Mouse (Mus musculus) CH12.LX (cell line): Measurements from ENCODE around the gene Znfx1.

Experiments
- CHD2 ChIP-seq: IDR thresholded peaks from 2 replicates; pipeline ENCODE4 v1.6.1; 2011; ENCODE audit warnings: low read length, improper control_type of control experiment
- CTCF ChIP-seq, 2 experiments: IDR thresholded peaks in 1 of 2; conservative IDR thresholded peaks in 1 of 2; 2 replicates each; pipeline ENCODE4 v1.5.1; 2011 to 2012; ENCODE audit warnings: low read depth in 2 of 2, low read length in 2 of 2, improper control_type of control experiment in 1 of 2, inconsistent platforms in 1 of 2, mild to moderate bottlenecking in 1 of 2, moderate library complexity in 1 of 2
- MAX ChIP-seq: IDR thresholded peaks from 2 replicates; pipeline ENCODE4 v1.6.1; 2011; ENCODE audit warnings: low read length, improper control_type of control experiment
- TCF12 ChIP-seq: IDR thresholded peaks from 2 replicates; pipeline ENCODE4 v1.6.1; 2014; ENCODE audit warnings: low read depth, mild to moderate bottlenecking, inconsistent platforms, low read length, improper control_type of control experiment
- UBTF ChIP-seq: IDR thresholded peaks from 2 replicates; pipeline ENCODE4 v1.6.1; 2012; ENCODE audit warnings: low read depth, mild to moderate bottlenecking, inconsistent platforms, low read length, improper control_type of control experiment, moderate library complexity

GRCm38 (mm10) chr2:166995796-166996532, 66.9 kb downstream of the Znfx1 start, which contains the start of gene Stau1:
- TF ChIP-seq MAX (no peak), TCF12 (peak; percentile 56; the same call in 1 of the 2 replicates), UBTF (0 out of 2 replicates have a peak, but pooled peaks have one; percentile 57), CTCF (conservative IDR thresholded peaks at IDR 0.05 in 1 of 2, IDR thresholded peaks at IDR 0.05 in 1 of 2; ENCODE audit: low read depth in 2 of 2, low read length in 2 of 2) (no peak), CHD2 (no peak)
